Mouse (Mus musculus): ENCODE results near the gene Scel.

GRCm38 (mm10) chr14:103479446-103479845, 33.7 kb upstream of the Scel start:
- TF ChIP-seq FOSL1 (IDR thresholded peaks at IDR 0.05; ENCODE audit: insufficient read depth, low read length, poor library complexity, severe bottlenecking): no peak
- TF ChIP-seq CTCF (IDR thresholded peaks at IDR 0.05; ENCODE audit: control insufficient read depth, insufficient read depth, insufficient read length): no peak
- TF ChIP-seq USF1 (IDR thresholded peaks at IDR 0.05; ENCODE audit: low read depth): no peak
- no peak for TF ChIP-seq MYOG (IDR thresholded peaks at IDR 0.05; ENCODE audit: control insufficient read depth, extremely low read depth, insufficient read length)
- no peak for TF ChIP-seq CEBPB (IDR thresholded peaks at IDR 0.05; ENCODE audit: low read depth)
- TF ChIP-seq MAX (IDR thresholded peaks at IDR 0.05): no peak
